Mouse (Mus musculus) olfactory bulb, adult 2 months (tissue): Measurements from ENCODE around the gene Cep44. TPM values are rescaled to one million over a fixed set of nuclear protein-coding genes. Genes with fewer than 3 reads are reported as not detected.

Experiments
- H3K27ac ChIP-seq: fragments of 200-500 bp; 2 replicates; pipeline ENCODE4 v1.5.1; 2012; ENCODE audit warnings: low read depth, low read length; ENCODE audit not compliant: insufficient read depth
- H3K4me1 ChIP-seq: fragments of 200-500 bp; 2 replicates; pipeline ENCODE4 v1.6.1; 2012; ENCODE audit warnings: low read length; ENCODE audit not compliant: control insufficient read depth, insufficient read depth
- H3K4me3 ChIP-seq: fragments of 200-500 bp; 2 replicates; pipeline ENCODE4 v1.5.1; 2012; ENCODE audit warnings: mild to moderate bottlenecking, low read depth, low read length, moderate library complexity; ENCODE audit not compliant: insufficient read depth
- CTCF ChIP-seq: fragments of 200-500 bp; IDR thresholded peaks from 2 replicates; pipeline ENCODE4 v1.5.1; 2012; ENCODE audit warnings: low read depth, mild to moderate bottlenecking, low read length, moderate library complexity; ENCODE audit not compliant: insufficient read depth
- POLR2A ChIP-seq: fragments of 200-500 bp; IDR thresholded peaks from 2 replicates; pipeline ENCODE4 v1.6.1; 2012; ENCODE audit warnings: mild to moderate bottlenecking, low read depth, low read length, moderate library complexity; ENCODE audit not compliant: insufficient read depth
- WGBS: fragments of 180-500 bp; shearing (Covaris S2); methylation state at CpG from one replicate; pipeline ENCODE4 v1.1.7; 2018; 5-methylcytosine and 5-hydroxymethylcytosine counted together
- polyA plus RNA-seq: library from polyadenylated mRNA; stranded (reverse); fragments of >200 nt; gene quantifications from 2 replicates; pipeline ENCODE4 v1.2.4, GENCODE M21; 2012; ENCODE audit warnings: low replicate concordance; ENCODE audit not compliant: missing spikeins, insufficient read depth, insufficient read length

Gene Cep44
- polyA plus RNA-seq = not detected in 2 replicates

DNA sequence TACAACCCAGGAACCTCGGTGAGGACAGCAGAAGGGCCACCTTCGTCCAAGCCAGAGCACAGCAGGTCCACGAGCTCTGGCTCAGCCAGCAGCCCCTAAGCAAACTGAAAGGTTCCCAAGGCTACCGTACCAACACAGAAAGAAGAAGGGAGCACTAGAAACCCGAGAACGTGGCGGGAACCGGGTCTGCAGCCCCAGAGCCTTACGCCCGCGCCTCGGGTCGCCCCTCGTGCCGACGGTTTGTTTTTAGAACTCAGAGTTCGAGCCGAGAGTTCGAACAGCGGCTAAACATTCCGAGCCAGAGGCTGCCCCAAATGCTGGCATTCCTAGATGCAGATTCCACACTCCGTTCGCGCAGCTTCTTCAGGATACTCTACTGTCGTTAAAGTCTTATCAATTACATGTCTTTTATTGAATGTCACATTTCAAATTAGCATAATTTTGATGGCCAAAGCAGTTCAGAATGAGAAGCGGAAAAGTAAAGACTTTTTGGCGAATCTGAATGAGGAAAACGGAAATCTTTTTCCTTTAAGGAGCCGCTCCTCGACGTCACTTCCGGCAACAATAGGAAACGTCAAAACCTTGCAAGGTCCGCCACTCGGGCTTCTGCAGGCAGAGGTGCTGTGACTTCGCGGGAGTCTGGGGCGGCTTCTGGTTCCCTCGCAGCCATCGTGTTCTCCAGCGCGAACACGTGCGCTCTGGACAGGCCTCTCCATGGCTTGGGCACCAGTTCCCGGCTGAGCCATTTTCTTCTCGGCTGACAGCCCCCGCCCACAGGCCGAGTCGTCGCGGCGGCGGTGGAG is at the start of gene Cep44, which contains the start of gene Fbxo8:
Cep44 (minus strand) TSS at position 490 of the 803 bp plus-strand sequence.
Fbxo8 (plus strand) TSS at position 533 of the 803 bp plus-strand sequence.
- Histone ChIP-seq H3K27ac (peak within 1 kb of the TSS; percentile 94), H3K4me1 (peaks cover 2% of the 10 kb centered on the region; the same call in 1 of the 2 replicates), H3K4me3 (peak within 1 kb of the TSS; percentile 98)
- WGBS = under 1% methylated on average over 53 of the region's 53 CpGs
- TF ChIP-seq POLR2A = peak; percentile 53; the same call in 1 of the 2 replicates
- TF ChIP-seq CTCF = 0 out of 2 replicates have a peak, but pooled peaks have one; percentile 18

DNA sequence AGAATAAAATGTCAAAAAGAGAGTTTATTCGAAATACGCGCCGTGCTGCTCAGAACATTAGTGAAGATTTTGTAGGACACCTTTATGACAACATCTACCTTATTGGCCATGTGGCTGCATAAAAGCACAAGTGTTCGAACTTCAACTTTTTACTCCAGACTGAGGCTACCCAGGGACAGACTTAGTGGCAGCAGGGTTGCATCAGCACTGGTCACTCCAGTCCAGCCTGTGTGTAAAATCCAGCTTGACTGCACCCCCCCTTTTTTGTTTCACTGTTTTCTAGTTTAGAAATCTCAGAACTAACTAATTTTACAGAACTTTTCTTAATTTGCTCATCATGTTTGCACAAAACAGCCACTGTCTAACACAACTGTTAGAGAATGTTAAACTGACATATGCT is 40.7 kb upstream of the Cep44 start:
- no peak overlapping the region for H3K4me3 ChIP-seq
- no peak for TF ChIP-seq CTCF
- TF ChIP-seq POLR2A = no peak
- no peak overlapping the region for H3K27ac ChIP-seq
- no peaks in the 10 kb centered on the region for H3K4me1 ChIP-seq
- 94% methylated on average over 5 of the region's 5 CpGs for WGBS

GRCm38 (mm10) chr8:56591084-56591483 is 40.2 kb upstream of the Cep44 start:
- WGBS = 96% methylated on average over 1 of the region's 1 CpGs
- TF ChIP-seq POLR2A (no peak), CTCF (no peak)
- Histone ChIP-seq H3K4me3 (no peak overlapping the region), H3K27ac (no peak overlapping the region), H3K4me1 (no peaks in the 10 kb centered on the region)

DNA sequence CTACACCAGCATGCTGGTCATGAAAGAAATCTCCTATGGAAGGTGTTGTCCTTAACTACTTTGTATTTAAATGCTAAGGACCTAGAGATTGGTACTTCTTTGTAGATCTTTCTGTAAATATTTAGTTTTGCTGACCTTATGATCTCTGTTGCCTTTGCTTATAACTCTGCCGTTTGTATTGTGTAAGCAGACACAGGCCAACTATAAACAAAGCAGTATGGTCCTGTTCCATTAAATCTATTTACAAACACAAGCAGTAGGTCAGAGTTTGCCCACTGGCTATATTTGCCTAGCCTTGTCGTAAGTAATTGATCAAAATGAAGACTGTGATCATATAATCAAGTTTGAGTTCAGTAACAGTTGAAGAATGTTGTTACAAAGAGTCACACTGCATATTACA is 38.2 kb upstream of the Cep44 start:
- WGBS = 82% methylated on average over 2 of the region's 2 CpGs
- TF ChIP-seq CTCF (no peak), POLR2A (no peak)

GRCm38 (mm10) chr8:56582841-56583240 is 32.0 kb upstream of the Cep44 start:
- TF ChIP-seq CTCF (no peak), POLR2A (no peak)
- Histone ChIP-seq H3K4me1 (no peaks in the 10 kb centered on the region), H3K27ac (no peak overlapping the region), H3K4me3 (no peak overlapping the region)

More for the DNA sequence above, 38.2 kb upstream of the Cep44 start:
- no peak overlapping the region for H3K4me3 ChIP-seq
- H3K4me1 ChIP-seq = no peaks in the 10 kb centered on the region
- no peak overlapping the region for H3K27ac ChIP-seq

DNA sequence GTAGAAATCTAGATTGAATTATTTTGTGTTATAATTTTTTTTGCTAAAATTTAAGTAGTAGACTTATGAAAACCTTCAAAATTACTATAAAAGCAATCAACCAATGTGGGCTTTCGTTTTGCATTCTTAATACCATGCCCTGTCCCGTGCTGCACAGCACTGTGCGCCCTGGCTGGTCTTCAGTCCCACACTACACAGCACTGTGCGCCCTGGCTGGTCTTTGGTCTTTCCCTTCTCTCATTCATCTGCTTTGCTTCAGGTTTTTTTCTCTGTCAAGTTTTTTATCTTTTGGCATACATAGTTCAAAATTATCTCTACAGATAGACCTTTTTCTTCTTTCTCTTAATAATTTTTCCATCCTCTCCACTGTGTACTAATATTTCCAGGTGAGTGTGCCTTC is 30.1 kb upstream of the Cep44 start:
- H3K27ac ChIP-seq = no peak overlapping the region
- no peak overlapping the region for H3K4me3 ChIP-seq
- H3K4me1 ChIP-seq = no peaks in the 10 kb centered on the region
- 91% methylated on average over 4 of the region's 4 CpGs for WGBS
- TF ChIP-seq POLR2A (no peak), CTCF (no peak)

- TF ChIP-seq CTCF (no peak), POLR2A (no peak)
- no peaks in the 10 kb centered on the region for H3K4me1 ChIP-seq
- H3K4me3 ChIP-seq = no peak overlapping the region
- WGBS = 92% methylated on average over 9 of the region's 9 CpGs
- H3K27ac ChIP-seq = no peak overlapping the region
Observed at GRCm38 (mm10) chr8:56566856-56567255, 16.0 kb upstream of the Cep44 start.

GRCm38 (mm10) chr8:56564399-56565047 is 13.7 kb upstream of the Cep44 start:
- no peak overlapping the region for H3K27ac ChIP-seq
- H3K4me1 ChIP-seq = 0 out of 2 replicates have a peak, but pooled peaks cover 3% of the 10 kb centered on the region
- 85% methylated on average over 4 of the region's 4 CpGs for WGBS
- no peak for TF ChIP-seq CTCF
- TF ChIP-seq POLR2A = no peak
- no peak overlapping the region for H3K4me3 ChIP-seq

GRCm38 (mm10) chr8:56552551-56553103 is 1.8 kb upstream of the Cep44 start:
- WGBS = 64% methylated on average over 5 of the region's 5 CpGs
- Histone ChIP-seq H3K27ac (no peak overlapping the region), H3K4me1 (peaks cover 4% of the 10 kb centered on the region; the same call in 1 of the 2 replicates), H3K4me3 (no peak overlapping the region)
- no peak for TF ChIP-seq POLR2A
- TF ChIP-seq CTCF = no peak
